Mouse (Mus musculus): ENCODE results near the gene Sytl1. TPM values are rescaled to one million over a fixed set of nuclear protein-coding genes. Genes with fewer than 3 reads are reported as not detected.

Gene Sytl1
- 0.34 and 0.42 TPM in 2 replicates for polyA plus RNA-seq (2014; fragmentation: Nextera tagmentation; extraction: Ambion mirVana)

- Histone ChIP-seq H3K4me3 (ENCODE audit: control insufficient read depth in 1 of 2, insufficient read depth in 1 of 2, low read depth in 1 of 2, low read length in 2 of 2) (no peak within 1 kb of the TSS), H3K36me3 (ENCODE audit: control insufficient read depth, insufficient read depth, low read length) (peaks cover 39% of the 10 kb centered on the region), H3K4me2 (ENCODE audit: low read length) (no peak within 1 kb of the TSS)
These were observed at the start of gene Sytl1 for GRCm38 (mm10) chr4:133262882-133263281. Gene Sytl1, minus strand, starts transcription at chr4:133263113.

GRCm38 (mm10) chr4:133309948-133310347, 47.0 kb upstream of the Sytl1 start:
- Histone ChIP-seq H3K4me2 (ENCODE audit: low read length) (no peak overlapping the region), H3K27me3 (ENCODE audit: control insufficient read depth, insufficient read depth, low read length) (no peaks in the 10 kb centered on the region), H3K4me1 (ENCODE audit: control insufficient read depth in 2 of 2, insufficient read depth in 2 of 2, low read length in 2 of 2) (no peaks in the 10 kb centered on the region), H3K27ac (replicated peaks in 1 of 2; ENCODE audit: control insufficient read depth in 1 of 2, insufficient read depth in 1 of 2, low read depth in 2 of 2, low read length in 2 of 2) (no peak overlapping the region), H3K36me3 (ENCODE audit: control insufficient read depth, insufficient read depth, low read length) (peaks cover 25% of the 10 kb centered on the region), H3K4me3 (ENCODE audit: control insufficient read depth in 1 of 2, insufficient read depth in 1 of 2, low read depth in 1 of 2, low read length in 2 of 2) (no peak overlapping the region), H3K9ac (ENCODE audit: low read length) (no peak overlapping the region), H3K9me3 (ENCODE audit: control insufficient read depth, low read length) (no peaks in the 10 kb centered on the region)
- 0% methylated on average over 3 of the region's 3 CpGs for WGBS
- ATAC-seq (ENCODE audit: insufficient number of reproducible peaks, insufficient read depth, low FRiP score, low read depth): no peak

More at GRCm38 (mm10) chr4:133262882-133263281, at the start of gene Sytl1:
- ATAC-seq (ENCODE audit: insufficient number of reproducible peaks, insufficient read depth, low FRiP score, low read depth): no peak
- Histone ChIP-seq H3K9ac (ENCODE audit: low read length) (no peak within 1 kb of the TSS), H3K4me1 (ENCODE audit: control insufficient read depth in 2 of 2, insufficient read depth in 2 of 2, low read length in 2 of 2) (no peaks in the 10 kb centered on the region), H3K27ac (replicated peaks in 1 of 2; ENCODE audit: control insufficient read depth in 1 of 2, insufficient read depth in 1 of 2, low read depth in 2 of 2, low read length in 2 of 2) (no peak within 1 kb of the TSS), H3K27me3 (ENCODE audit: control insufficient read depth, insufficient read depth, low read length) (peaks cover 6% of the 10 kb centered on the region; the same call in 1 of the 2 replicates), H3K9me3 (ENCODE audit: control insufficient read depth, low read length) (no peaks in the 10 kb centered on the region)
- WGBS: 40% methylated on average over 7 of the region's 7 CpGs

DNA sequence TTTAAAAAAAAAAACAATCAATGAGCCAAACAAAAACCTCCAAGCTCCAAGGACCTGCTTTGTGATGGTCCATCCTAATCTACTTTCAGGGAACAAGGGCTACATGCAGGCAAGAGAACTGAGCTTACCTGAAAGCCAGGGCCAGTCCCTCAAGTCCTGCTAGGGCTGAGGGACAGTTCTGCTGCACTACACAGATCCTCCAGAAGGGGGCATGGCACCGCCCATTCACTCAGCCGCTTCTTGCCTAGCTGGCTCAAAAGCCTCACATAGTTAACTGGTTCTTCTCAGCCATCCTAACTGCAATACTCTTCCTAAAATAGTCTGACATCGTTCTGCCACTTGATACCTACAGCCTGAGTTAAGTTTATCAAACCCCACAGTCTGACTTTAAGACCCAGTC, 44.4 kb upstream of the Sytl1 start:
- WGBS: 29% methylated on average over 3 of the region's 3 CpGs
- Histone ChIP-seq H3K27me3 (ENCODE audit: control insufficient read depth, insufficient read depth, low read length) (no peaks in the 10 kb centered on the region), H3K4me1 (ENCODE audit: control insufficient read depth in 2 of 2, insufficient read depth in 2 of 2, low read length in 2 of 2) (no peaks in the 10 kb centered on the region), H3K27ac (replicated peaks in 1 of 2; ENCODE audit: control insufficient read depth in 1 of 2, insufficient read depth in 1 of 2, low read depth in 2 of 2, low read length in 2 of 2) (no peak overlapping the region), H3K4me3 (ENCODE audit: control insufficient read depth in 1 of 2, insufficient read depth in 1 of 2, low read depth in 1 of 2, low read length in 2 of 2) (no peak overlapping the region), H3K9ac (ENCODE audit: low read length) (no peak overlapping the region), H3K9me3 (ENCODE audit: control insufficient read depth, low read length) (no peaks in the 10 kb centered on the region), H3K4me2 (ENCODE audit: low read length) (no peak overlapping the region), H3K36me3 (ENCODE audit: control insufficient read depth, insufficient read depth, low read length) (peaks cover 39% of the 10 kb centered on the region)
- ATAC-seq (ENCODE audit: insufficient number of reproducible peaks, insufficient read depth, low FRiP score, low read depth): no peak

GRCm38 (mm10) chr4:133305825-133306224, 42.9 kb upstream of the Sytl1 start:
- Histone ChIP-seq H3K36me3 (ENCODE audit: control insufficient read depth, insufficient read depth, low read length) (peaks cover 52% of the 10 kb centered on the region), H3K4me3 (ENCODE audit: control insufficient read depth in 1 of 2, insufficient read depth in 1 of 2, low read depth in 1 of 2, low read length in 2 of 2) (no peak overlapping the region), H3K27ac (replicated peaks in 1 of 2; ENCODE audit: control insufficient read depth in 1 of 2, insufficient read depth in 1 of 2, low read depth in 2 of 2, low read length in 2 of 2) (no peak overlapping the region), H3K27me3 (ENCODE audit: control insufficient read depth, insufficient read depth, low read length) (no peaks in the 10 kb centered on the region), H3K9me3 (ENCODE audit: control insufficient read depth, low read length) (no peaks in the 10 kb centered on the region), H3K4me1 (ENCODE audit: control insufficient read depth in 2 of 2, insufficient read depth in 2 of 2, low read length in 2 of 2) (no peaks in the 10 kb centered on the region), H3K9ac (ENCODE audit: low read length) (no peak overlapping the region), H3K4me2 (ENCODE audit: low read length) (no peak overlapping the region)
- 62% methylated on average over 7 of the region's 7 CpGs for WGBS
- ATAC-seq (ENCODE audit: insufficient number of reproducible peaks, insufficient read depth, low FRiP score, low read depth): no peak

GRCm38 (mm10) chr4:133304770-133305169, 41.9 kb upstream of the Sytl1 start:
- H3K27ac ChIP-seq (replicated peaks in 1 of 2; ENCODE audit: control insufficient read depth in 1 of 2, insufficient read depth in 1 of 2, low read depth in 2 of 2, low read length in 2 of 2): no peak overlapping the region
- 92% methylated on average over 7 of the region's 7 CpGs for WGBS
- ATAC-seq (ENCODE audit: insufficient number of reproducible peaks, insufficient read depth, low FRiP score, low read depth): no peak
- no peaks in the 10 kb centered on the region for H3K9me3 ChIP-seq (ENCODE audit: control insufficient read depth, low read length)
- H3K4me1 ChIP-seq (ENCODE audit: control insufficient read depth in 2 of 2, insufficient read depth in 2 of 2, low read length in 2 of 2): no peaks in the 10 kb centered on the region
- H3K4me2 ChIP-seq (ENCODE audit: low read length): no peak overlapping the region
- H3K4me3 ChIP-seq (ENCODE audit: control insufficient read depth in 1 of 2, insufficient read depth in 1 of 2, low read depth in 1 of 2, low read length in 2 of 2): no peak overlapping the region
- no peak overlapping the region for H3K9ac ChIP-seq (ENCODE audit: low read length)
- H3K36me3 ChIP-seq (ENCODE audit: control insufficient read depth, insufficient read depth, low read length): peaks cover 62% of the 10 kb centered on the region
- no peaks in the 10 kb centered on the region for H3K27me3 ChIP-seq (ENCODE audit: control insufficient read depth, insufficient read depth, low read length)

GRCm38 (mm10) chr4:133302668-133303067, 39.8 kb upstream of the Sytl1 start:
- H3K9me3 ChIP-seq (ENCODE audit: control insufficient read depth, low read length): no peaks in the 10 kb centered on the region
- H3K27ac ChIP-seq (replicated peaks in 1 of 2; ENCODE audit: control insufficient read depth in 1 of 2, insufficient read depth in 1 of 2, low read depth in 2 of 2, low read length in 2 of 2): no peak overlapping the region
- no peak overlapping the region for H3K9ac ChIP-seq (ENCODE audit: low read length)
- ATAC-seq (ENCODE audit: insufficient number of reproducible peaks, insufficient read depth, low FRiP score, low read depth): no peak
- peaks cover under 1 to 4% of the 10 kb centered on the region in 2 experiments; a peak in 3 of 4 replicates for H3K4me1 ChIP-seq (ENCODE audit: control insufficient read depth in 2 of 2, insufficient read depth in 2 of 2, low read length in 2 of 2)
- no peaks in the 10 kb centered on the region for H3K27me3 ChIP-seq (ENCODE audit: control insufficient read depth, insufficient read depth, low read length)
- 65% methylated on average over 5 of the region's 5 CpGs for WGBS
- no peak overlapping the region for H3K4me2 ChIP-seq (ENCODE audit: low read length)
- H3K4me3 ChIP-seq (ENCODE audit: control insufficient read depth in 1 of 2, insufficient read depth in 1 of 2, low read depth in 1 of 2, low read length in 2 of 2): no peak overlapping the region
- H3K36me3 ChIP-seq (ENCODE audit: control insufficient read depth, insufficient read depth, low read length): peaks cover 60% of the 10 kb centered on the region

GRCm38 (mm10) chr4:133301802-133302201, 38.9 kb upstream of the Sytl1 start:
- Histone ChIP-seq H3K4me2 (ENCODE audit: low read length) (no peak overlapping the region), H3K27me3 (ENCODE audit: control insufficient read depth, insufficient read depth, low read length) (no peaks in the 10 kb centered on the region), H3K36me3 (ENCODE audit: control insufficient read depth, insufficient read depth, low read length) (peaks cover 64% of the 10 kb centered on the region), H3K9me3 (ENCODE audit: control insufficient read depth, low read length) (no peaks in the 10 kb centered on the region), H3K4me3 (ENCODE audit: control insufficient read depth in 1 of 2, insufficient read depth in 1 of 2, low read depth in 1 of 2, low read length in 2 of 2) (no peak overlapping the region), H3K9ac (ENCODE audit: low read length) (no peak overlapping the region), H3K27ac (replicated peaks in 1 of 2; ENCODE audit: control insufficient read depth in 1 of 2, insufficient read depth in 1 of 2, low read depth in 2 of 2, low read length in 2 of 2) (no peak overlapping the region), H3K4me1 (ENCODE audit: control insufficient read depth in 2 of 2, insufficient read depth in 2 of 2, low read length in 2 of 2) (peaks cover 4 to 5% of the 10 kb centered on the region in 2 experiments; a peak in 3 of 4 replicates)
- no peak for ATAC-seq (ENCODE audit: insufficient number of reproducible peaks, insufficient read depth, low FRiP score, low read depth)
- WGBS: 23% methylated on average over 4 of the region's 4 CpGs

DNA sequence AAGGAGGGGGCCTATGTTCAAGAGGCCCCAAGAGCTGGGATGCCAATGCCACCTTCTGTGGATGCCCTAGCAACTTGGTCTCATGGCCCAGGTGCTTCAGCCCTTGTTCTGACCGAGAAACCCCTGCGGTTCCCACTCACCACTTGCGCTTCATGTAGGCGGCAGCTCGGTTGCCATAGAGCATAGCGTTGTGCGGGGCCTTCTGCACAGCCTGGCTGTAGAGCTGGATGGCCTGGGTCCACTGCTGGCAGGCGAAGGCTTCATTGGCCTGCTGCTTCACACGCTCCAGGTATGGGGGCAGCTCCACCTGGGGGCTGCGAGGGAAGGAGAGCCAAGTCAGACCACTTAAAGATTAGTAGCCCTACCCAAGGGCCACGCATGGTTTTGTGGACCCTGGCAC, 37.5 kb upstream of the Sytl1 start:
- no peak overlapping the region for H3K4me2 ChIP-seq (ENCODE audit: low read length)
- WGBS: 84% methylated on average over 11 of the region's 11 CpGs
- peak overlapping the region; percentile 38; the same call in 1 of the 2 replicates for H3K9ac ChIP-seq (ENCODE audit: low read length)
- H3K27ac ChIP-seq (replicated peaks in 1 of 2; ENCODE audit: control insufficient read depth in 1 of 2, insufficient read depth in 1 of 2, low read depth in 2 of 2, low read length in 2 of 2): no peak overlapping the region
- no peak for ATAC-seq (ENCODE audit: insufficient number of reproducible peaks, insufficient read depth, low FRiP score, low read depth)
- H3K27me3 ChIP-seq (ENCODE audit: control insufficient read depth, insufficient read depth, low read length): no peaks in the 10 kb centered on the region
- H3K4me3 ChIP-seq (ENCODE audit: control insufficient read depth in 1 of 2, insufficient read depth in 1 of 2, low read depth in 1 of 2, low read length in 2 of 2): no peak overlapping the region
- peaks cover 73% of the 10 kb centered on the region for H3K36me3 ChIP-seq (ENCODE audit: control insufficient read depth, insufficient read depth, low read length)
- peaks cover 5 to 7% of the 10 kb centered on the region in 2 experiments; a peak in 3 of 4 replicates for H3K4me1 ChIP-seq (ENCODE audit: control insufficient read depth in 2 of 2, insufficient read depth in 2 of 2, low read length in 2 of 2)
- H3K9me3 ChIP-seq (ENCODE audit: control insufficient read depth, low read length): no peaks in the 10 kb centered on the region

All from heart, embryonic 14.5 days (tissue).